Mouse (Mus musculus): ENCODE data around the gene Nqo2. TPM values are rescaled to one million over a fixed set of nuclear protein-coding genes. Genes with fewer than 3 reads are reported as not detected.

Nqo2 gene
- polyA plus RNA-seq, 1 experiment: 0.35 TPM

- no peak for TF ChIP-seq GATA1 (IDR thresholded peaks at IDR 0.05; ENCODE audit: low read length)
Observed at GRCm38 (mm10) chr13:34037172-34038055, 72.9 kb downstream of the Nqo2 start, which contains the start of gene Bphl. Bphl (plus strand) TSS chr13:34037597.

- no peak for TF ChIP-seq GATA1 (IDR thresholded peaks at IDR 0.05; ENCODE audit: low read length)
Observed at GRCm38 (mm10) chr13:34038056-34038432, 73.6 kb downstream of the Nqo2 start.

Other genes starting within 250 kb of the Nqo2 start
- not detected in 2 replicates for gene Serpinb6e, start 121.3 kb upstream of the Nqo2 start, polyA plus RNA-seq (2012)
- gene Serpinb6c, start 59.0 kb upstream of the Nqo2 start, polyA plus RNA-seq (2012): not detected in 2 replicates
- gene Ripk1, start 37.7 kb downstream of the Nqo2 start, polyA plus RNA-seq (2012): 6.1 and 8.3 TPM in 2 replicates
- 3.2 and 3.7 TPM in 2 replicates for gene Serpinb6a, start 38.1 kb downstream of the Nqo2 start, polyA plus RNA-seq (2012)
- 15.1 and 15.9 TPM in 2 replicates for gene Bphl, start 72.9 kb downstream of the Nqo2 start, polyA plus RNA-seq (2012)
- gene Tubb2a, start 113.3 kb downstream of the Nqo2 start, polyA plus RNA-seq (2012): 10.9 and 24.5 TPM in 2 replicates
- 0.60 and 1.2 TPM in 2 replicates for gene Tubb2b, start 165.8 kb downstream of the Nqo2 start, polyA plus RNA-seq (2012)
- 27.5 and 39.4 TPM in 2 replicates for gene Psmg4, start 198.3 kb downstream of the Nqo2 start, polyA plus RNA-seq (2012)

Measured in G1E-ER4 (cell line).